Mouse (Mus musculus) layer of hippocampus, adult 9-11 months (tissue): ENCODE results near the gene Fam243.

Experiments used
- DNase-seq: peaks from one replicate; pipeline ENCODE4 v3.0.0; 2022

Gene Fam243

DNA sequence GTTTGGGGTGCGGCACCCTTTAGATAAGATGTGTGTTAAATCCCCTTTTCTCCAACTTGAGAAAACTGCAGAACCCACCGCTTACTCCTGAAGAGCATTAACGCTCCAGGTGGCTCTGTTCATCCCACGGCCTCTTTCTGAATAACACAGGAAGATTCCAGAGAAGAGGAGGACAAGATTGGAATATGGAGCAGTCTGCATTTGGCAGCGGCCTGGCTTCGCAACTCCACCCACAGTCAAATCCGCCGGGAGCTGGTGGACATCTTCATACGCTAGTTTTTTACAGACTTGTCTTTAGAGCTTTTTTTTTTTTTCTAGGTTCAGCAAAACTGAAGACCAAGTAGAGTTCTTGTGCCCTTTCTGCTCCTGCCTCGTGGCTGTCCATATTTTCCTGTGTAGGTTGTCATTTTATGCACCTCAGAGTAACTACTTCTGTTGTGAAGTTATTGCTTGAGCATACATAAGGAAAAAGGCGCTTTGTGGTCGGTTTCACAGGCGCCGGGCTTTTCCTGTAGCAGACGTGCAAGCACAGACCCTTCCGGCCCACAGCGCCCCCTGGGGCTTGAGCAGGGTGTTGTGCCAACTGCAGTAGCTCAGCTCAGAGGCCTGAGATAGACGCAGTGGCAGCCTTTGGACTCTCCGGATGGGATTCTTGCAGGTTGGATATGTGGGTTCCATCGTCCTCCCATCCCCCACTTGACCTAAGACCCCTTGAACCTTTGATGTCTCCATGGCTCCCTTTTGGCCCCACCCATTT lies 1.7 kb downstream of the Fam243 start:
- DNase-seq, result no peak

DNA sequence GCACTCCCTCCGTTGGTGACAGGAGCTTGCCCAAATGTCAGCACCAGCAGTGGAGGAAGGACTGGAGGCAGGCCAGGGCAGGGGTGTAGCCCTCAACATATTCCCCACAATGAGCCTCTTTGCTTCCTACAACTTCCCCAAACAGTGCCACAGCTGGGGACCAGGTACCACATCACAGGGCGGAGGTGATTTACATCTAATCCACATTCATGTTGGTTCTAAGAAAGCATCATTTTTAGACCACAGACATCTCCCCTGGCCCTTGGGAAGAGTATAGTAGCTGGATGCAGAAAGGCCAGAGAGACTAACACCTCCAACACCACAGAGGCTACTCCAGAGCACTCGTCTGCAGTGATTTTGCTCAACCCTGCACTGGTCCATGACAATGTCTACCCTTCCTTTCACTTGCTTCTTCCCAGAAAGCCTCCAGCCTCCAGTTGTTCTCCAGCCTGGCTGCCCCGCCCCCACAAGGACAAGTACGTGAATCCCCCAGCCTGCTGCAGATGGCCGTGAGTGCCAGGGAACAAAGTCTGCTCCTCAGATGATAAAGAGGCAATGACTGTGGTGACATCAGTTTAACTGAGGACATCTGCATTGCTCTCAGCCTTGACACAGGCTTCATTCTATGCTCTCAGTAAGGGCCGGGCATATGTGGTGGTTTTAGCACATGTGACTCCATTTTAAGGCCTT lies 5.0 kb downstream of the Fam243 start:
- DNase-seq, result no peak

DNA sequence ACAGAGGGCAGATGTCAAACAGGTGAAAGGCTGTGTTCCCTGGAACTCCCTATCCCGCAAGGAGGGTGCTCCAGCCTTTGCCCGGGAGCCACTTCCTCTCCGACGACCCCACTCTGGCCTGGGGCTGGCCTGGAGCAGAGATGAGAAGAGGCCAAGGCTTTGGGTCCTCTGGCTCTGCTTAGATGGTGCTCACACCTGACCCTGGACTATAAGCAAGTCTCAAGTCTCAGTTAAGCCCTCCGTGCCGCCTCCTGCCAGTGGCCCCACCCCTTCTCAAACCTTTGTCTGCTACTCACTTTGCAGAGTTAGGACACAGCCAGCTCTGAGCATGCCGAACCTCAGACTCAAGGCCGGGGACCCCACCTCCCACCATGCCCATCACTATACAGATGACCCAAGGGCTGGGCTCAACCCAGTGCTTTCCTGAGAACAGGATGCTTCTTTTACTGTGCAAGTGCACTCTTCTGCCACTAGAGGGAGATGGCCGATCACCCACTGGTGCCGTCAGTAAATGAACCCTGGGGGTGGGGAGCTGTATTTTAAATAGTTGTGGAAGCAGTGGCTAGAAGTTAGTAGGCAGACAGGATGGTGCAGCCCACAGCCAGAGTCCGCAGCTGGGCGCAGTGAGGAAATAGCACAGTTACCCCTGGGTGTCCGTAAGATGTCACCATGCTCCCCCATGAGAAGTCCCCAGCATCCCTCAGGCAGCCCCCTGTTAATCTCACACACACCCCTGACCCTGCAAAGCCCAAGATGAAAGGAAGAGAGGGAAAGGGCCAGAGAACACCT lies 7.1 kb downstream of the Fam243 start:
- peak; percentile 20 for DNase-seq

DNA sequence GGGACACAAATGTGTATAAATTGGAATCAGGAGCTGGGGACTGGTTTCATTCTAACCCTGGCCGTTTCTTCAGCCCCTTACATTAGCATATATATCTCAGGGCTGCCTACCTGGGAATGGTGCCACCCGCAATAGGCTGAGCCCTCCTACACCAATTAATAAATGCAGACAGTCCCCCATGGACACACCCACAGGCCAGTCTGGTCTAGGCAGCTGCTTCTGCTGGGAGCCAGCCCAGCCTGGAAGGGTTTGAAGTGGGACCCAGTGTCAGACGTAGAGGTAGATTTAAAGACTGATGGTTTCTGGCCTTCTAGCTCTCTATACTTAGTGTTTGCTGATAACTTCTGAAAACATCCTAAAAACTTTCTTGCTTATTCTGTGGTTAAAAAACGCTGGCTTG lies 12.1 kb downstream of the Fam243 start:
- no peak for DNase-seq

DNA sequence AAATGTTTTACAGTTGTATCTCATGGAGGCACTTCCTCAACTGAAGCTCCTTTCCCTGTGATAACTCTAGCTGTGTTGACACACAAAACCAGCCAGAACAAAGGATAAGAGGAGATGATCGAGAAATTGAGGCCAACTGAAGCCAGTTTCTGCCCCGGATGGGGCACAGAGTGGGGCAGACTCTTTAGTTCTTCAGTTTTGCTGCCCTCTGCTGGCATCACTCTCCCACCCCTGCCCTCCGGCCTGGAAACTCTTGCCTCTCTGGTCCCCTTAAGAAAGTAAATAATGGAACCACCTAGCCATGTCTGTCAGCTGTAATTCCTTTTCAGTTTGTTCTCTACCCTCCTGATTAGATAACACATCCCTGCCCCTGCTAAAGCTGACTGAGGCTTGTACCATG lies 13.3 kb downstream of the Fam243 start:
- no peak for DNase-seq

DNA sequence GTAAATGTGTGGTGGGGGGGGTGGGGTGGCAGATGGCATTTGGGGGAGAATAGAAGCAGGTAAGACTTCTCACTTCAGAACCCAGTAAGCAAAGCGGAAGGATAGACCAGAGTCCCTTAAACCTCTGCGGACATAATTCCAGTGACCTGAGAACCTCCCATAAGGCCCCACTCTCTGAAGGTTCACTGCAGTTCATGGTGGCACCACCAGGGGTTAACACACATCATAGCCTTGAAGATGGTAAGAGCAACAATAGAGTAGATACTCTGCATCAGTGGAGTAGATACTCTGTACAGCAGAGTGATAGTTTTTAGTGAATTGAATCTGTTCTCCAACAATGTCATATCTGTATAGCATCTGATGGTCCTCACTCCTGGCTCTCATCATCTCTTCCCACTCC lies 15.7 kb downstream of the Fam243 start:
- DNase-seq, result no peak

DNA sequence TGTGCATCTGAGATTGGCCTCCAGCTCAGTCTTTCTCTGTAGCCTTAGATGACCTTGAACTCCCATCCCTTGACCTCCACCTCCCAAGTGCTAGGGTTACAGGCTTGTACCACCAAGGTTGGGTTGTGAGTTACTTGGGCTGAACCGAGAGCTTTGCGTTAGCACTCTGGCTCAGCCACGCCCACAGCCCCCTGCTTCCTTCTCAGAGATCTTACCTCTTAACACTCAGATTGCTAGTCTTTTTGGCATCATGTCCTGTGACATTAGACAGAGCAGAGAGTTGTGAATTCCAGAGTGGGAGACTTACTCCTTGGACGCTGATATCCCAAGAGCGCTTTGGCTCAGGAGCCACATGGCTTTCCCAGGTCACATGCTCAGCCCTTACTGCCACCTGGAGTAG lies 18.7 kb downstream of the Fam243 start:
- DNase-seq, result no peak

DNA sequence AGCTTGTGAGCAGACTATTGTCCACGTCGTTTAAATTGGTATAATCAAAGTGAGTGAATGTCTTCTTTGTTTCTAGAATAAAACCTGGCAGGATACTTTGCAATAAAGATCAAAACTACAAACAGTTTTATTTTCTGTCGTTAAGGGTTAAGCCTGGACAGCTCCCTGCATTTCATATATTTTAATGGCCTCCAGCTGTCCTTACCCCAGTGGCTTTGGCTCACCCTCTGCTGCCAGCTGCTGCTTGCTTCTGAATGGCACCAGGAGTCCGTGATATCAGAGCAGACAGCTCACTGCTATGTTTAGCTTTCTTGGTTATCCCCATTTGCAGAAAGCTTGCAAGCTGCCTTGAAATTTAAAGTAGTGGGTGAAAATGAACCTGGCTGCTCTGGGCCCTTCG lies 19.3 kb downstream of the Fam243 start:
- no peak for DNase-seq

DNA sequence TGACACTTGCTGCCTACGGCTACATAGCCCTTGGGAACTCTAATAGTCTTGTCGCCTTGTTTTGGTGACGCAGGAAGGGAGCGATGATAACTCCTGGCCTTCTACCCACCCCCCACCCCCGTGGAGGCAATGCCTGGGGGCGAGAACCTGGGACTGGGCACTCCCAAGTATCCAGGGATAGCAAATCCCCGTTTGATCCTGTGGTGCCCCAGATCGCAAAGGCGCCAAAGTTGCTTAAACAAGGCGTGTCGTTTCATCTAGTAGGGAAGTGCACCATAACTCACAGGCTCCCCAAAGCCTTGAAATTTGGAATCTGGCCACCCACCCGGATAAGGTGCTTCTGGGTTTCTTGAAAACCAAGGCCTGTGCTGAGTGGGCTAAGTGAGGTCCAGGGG lies 19.8 kb downstream of the Fam243 start:
- no peak for DNase-seq

DNA sequence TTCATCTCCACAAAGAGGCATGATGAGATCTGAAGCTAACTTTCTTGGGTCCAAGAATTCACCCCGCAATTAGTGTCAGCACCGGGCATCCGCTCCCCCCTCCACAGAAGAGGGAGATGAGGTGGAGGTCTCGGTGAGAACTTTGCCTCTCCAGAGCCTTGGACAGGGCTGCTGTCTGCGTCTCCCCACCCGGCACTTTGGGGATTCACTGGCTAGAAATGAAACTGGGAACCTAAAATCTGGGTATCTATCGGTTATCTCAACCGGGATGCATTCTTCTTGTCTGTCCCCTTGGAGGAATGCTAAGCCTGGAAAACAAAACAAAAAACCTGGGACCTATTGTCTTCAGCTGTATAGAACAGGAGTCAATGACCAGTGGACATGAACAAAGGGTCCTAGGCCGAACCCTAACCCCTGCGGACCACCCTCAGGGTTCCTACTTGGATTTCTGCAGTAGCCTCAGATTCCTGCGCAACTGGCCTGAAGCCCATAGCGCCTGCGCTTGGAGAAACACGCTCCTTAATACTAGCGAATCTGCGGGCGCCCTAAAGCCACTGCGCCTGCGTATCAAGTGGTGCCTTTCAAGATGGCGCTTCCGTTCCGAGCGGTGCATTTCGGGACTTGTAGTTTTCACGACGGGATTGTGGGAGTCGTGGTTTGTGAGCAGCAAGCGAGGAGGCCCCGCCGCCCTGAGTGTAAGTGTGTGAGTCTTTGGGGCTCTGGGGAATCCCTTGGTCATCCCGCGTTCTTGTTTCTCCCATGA lies 20.4 kb downstream of the Fam243 start, which contains the start of gene Smim11:
Gene Smim11 (plus strand): TSS at position 638 of the 763 bp plus-strand sequence.
- peak; percentile 97 for DNase-seq

DNA sequence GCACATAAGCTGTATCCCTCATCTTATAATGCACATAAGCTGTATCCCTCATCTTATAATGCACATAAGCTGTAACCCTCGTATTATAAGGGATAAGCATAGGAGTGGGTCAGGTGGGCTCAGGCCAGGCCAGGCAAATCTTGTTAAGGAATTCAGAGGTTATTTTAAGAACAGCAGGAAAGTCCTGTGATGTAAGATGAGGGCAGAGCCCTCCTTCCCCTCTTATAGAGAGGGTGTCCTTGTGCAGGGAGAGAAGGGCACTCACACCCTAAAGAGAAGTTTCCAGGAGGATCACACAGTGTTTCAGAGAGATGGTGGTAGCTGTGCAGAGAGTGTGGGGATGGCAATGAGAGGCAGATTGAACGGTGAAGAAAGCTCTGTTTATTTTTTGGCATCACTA lies 25.9 kb downstream of the Fam243 start:
- no peak for DNase-seq

DNA sequence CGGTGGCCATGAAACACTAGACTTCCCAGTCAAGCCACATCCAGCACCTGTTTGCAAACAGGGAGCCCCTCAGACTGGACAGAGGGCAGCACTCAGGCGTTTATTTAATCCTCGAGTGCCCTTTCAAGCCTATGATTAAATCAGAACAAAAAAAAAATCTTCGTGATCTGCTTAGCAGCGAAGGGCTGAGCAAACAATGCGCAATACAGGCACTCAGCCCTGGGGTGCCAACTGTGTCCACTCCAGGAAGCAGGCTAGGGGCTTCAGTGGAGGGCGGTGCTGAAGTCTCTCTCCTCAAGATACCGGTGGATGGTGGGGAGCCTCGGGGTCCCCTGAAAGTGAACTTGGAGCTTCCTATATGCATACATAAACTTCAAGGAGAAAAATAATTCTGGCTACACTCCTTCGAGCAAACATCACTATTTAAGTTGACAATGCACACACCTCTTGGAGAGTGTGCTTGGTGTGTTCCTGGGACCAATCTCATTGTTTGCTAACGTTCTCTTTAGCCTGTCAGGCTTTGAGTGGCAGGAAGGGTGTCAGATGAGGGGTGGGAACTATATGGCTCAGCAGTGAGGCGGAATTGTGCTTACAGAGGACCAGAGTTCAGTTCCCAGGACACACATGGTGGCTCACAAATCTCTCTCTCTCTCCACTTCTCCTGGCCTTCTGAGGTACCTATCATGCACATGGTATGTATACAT lies 26.8 kb downstream of the Fam243 start:
- no peak for DNase-seq

DNA sequence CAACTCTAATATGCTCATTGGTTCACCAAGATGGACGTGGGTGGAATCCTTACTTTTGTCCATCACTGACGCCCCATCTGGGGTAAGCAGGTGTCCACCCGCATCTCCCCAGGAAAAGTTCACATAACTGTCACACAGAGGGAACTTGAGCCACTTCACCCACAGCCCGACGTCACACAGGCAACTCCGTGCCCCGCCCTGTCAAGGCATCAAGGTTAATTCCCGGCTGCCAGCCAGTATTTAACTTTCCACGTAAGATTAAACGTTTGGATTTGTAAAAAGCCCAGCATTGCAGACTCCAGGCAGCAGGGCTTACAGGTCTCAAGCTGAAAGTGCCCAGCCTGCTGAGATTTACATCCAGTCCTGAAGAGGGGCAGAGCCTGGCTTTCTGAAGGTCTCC lies 29.1 kb downstream of the Fam243 start, which contains the start of gene Kcne2:
Gene Kcne2 (plus strand): TSS at position 289 of the 400 bp plus-strand sequence.
- DNase-seq, result no peak

DNA sequence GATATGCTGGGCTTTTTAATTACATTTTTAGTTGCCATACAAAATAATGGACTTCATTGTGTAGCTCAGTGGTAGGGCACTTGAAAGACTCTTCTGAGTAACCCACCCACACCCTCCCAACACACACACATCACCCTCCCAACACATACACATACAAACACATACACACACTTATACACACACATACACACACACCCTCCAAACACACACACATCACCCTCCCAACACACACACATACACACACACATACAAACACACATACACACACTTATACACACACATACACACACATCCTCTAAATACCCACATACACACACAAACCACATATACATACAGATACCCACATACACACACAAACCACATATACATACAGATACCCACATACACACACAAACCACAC lies 31.2 kb downstream of the Fam243 start:
- no peak for DNase-seq

DNA sequence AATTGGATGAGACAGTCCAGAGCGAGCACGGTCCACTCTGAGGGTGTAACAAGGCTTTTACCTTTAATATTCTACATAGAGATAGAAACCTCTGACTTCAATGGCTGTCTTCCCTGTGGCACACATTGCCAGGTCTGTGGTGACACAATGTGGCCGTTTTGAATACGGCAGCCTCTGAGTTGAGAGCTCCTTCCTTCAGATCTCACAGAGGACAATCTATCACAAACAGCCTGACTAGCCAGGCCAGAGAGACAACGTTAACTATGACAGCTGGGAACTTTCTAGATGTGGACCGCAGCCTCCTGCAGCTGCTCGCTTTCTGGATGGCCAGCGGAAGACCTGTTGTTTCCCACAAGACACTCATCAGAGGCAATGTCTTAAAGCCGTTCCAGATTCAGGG lies 32.5 kb downstream of the Fam243 start:
- no peak for DNase-seq

DNA sequence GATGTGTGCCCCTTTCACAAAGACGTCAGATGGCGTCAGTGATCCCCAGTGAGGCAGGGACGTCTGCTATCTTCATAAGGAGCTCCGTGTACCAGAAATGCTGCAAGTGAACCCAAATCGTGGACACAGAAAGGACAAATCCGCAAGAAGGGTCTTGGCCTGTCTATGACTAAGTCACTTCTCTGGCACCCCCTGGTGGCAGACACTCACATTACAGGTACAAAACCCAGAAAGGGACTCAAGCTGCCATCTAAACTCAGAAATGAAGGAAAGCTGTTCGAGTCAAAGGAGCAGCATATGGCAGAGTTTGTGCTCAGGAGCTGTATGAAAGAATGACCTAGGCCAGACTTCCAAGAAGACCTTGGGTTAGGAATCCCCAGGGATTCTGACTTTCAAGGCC lies 34.6 kb downstream of the Fam243 start:
- peak; percentile 76 for DNase-seq

DNA sequence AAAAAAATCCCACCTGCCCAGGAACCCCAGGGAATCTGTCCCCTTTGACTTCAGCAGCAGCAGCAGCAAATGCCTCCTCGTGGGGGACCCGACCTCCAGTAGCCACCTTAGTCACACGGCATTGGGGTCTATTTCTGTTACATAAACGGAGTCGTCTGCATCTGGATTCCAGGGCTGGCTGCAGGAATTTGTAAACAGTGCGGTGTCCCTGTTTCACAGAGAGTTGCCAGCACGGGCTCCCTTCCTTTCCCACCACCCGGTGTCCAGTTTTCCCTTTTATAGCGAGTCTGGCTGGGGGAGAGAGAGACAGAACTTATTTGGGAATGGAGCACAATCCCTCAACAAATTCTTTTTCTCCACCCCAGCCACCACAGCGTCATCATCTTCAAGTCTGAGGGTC lies 36.2 kb downstream of the Fam243 start:
- DNase-seq, result no peak

DNA sequence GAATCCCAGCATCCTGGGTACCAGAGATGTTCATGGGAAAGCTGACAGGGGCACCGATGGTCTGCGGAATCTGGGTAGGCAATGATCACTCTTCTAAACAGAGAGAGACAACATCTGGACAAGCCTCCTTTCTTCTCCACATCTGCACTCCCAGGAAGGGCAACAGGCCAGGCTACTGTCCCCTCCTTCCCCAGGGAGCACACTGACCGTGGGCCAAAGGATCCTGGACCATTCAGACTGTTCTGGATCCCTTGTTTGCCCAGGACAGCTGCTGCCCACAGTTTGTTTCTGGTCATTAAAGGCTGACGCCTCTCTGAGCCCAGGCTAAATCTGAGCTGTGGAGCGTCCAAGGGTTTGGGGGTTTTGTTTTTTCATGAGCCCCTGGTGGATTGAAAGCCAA lies 38.6 kb downstream of the Fam243 start:
- DNase-seq, result no peak

DNA sequence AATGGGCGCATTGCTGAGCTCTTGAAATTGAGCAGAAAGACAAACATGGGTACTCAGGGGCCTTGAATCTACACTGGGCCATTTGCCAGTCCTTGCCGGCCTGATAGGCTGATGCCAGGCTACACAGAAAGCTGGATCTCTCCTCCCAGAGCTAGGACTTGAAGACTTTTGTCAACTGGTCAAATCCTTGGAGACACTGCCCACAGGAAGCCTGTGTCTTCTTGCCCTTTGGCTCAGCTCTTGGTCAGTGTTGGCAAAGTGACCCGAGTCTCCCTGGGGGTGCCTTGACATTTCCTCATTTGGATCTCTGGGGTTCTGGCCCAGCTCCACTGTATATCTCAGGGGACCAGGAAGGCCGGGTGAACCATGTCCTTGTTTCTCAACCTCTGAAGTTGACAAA lies 45.7 kb downstream of the Fam243 start:
- no peak for DNase-seq

DNA sequence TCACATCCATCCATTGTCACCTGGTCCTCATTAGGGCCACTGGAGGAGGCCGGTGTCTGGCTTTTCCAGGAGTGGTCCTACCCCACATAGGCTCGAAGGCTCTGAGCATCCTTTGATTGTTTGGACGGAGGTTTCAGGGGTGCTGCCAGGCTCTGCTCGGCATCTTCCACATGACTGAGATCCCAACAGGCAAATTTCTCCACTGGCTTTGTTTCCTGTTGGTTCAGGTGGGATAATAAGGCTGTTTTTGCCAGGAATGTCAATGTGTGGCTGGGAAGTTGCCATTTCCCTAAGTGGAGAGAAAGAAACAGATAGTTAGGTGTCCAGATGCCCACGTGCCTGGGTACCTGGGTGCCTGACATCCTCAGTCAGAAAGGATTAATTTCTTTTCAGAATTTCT lies 46.7 kb downstream of the Fam243 start:
- DNase-seq, result no peak
